Mouse (Mus musculus) neural tube, embryonic 12.5 days (tissue): ENCODE data around the gene Nnat. TPM values are rescaled to one million over a fixed set of nuclear protein-coding genes. Genes with fewer than 3 reads are reported as not detected.

ENCODE experiments used
- microRNA-seq: library from miRNA; unstranded; fragments of <30 nt; microRNA quantifications from one replicate; pipeline ENCODE4, GENCODE M21; 2017
- polyA plus RNA-seq: library from polyadenylated mRNA; unstranded; fragments of >200 nt; fragmentation: Nextera tagmentation; extraction: Ambion mirVana; gene quantifications from 2 replicates; pipeline ENCODE4 v1.2.1, GENCODE M21; 2016

The Nnat gene
- polyA plus RNA-seq, 1 experiment from 2014 or later: 3,228 TPM

Small RNAs within 50 kb of the gene (microRNA-seq; reads per million reads assigned to microRNA genes)
- gene Gm23134: 3.3 reads per million, percentile 9 among the genes with 10 or more reads in this experiment

Other genes starting within 250 kb of the Nnat start
- 0.60 TPM in 1 of 2 replicates, not detected in the other for gene Ghrh, start 212.6 kb upstream of the Nnat start, polyA plus RNA-seq
- 76.8 and 79.0 TPM in 2 replicates for gene Manbal, start 192.5 kb upstream of the Nnat start, polyA plus RNA-seq
- gene Src, start 141.6 kb upstream of the Nnat start, polyA plus RNA-seq: 34.2 and 38.1 TPM in 2 replicates
- gene Blcap, start 11.2 kb downstream of the Nnat start, polyA plus RNA-seq: 115 and 120 TPM in 2 replicates
- gene Ctnnbl1, start 177.3 kb downstream of the Nnat start, polyA plus RNA-seq: 80.2 and 81.9 TPM in 2 replicates